Mouse (Mus musculus): Measurements from ENCODE around the gene Gm3880.
"Not testable (repeated sequence)": the region's sequence is repeated elsewhere in the genome, so short reads cannot be mapped to it uniquely, and the experiment has no call there.

DNA sequence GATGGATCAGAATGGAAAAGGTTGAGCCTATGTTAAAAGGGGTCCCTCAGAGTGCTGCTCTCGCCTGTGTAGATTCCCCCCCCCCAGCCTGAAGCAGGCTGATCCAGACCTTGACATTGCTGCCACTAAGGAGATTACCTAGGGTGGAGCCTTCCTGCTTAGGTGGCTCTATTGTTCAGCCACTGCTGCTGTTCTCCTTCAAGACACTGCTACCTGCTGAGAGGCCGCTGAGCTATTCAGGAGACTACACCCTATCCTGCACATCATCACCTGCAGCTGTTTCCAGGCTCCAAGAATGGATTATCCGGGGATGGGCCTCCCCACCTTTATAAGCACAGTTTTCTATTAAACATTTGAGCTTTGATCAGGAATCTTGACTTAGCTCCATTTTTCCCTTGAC lies 2.1 kb downstream of the Gm3880 start:
- TF ChIP-seq CTCF, EP300 (IDR thresholded peaks at IDR 0.05; ENCODE audit: low read depth): not testable (repeated sequence)
